Mouse (Mus musculus) embryonic fibroblast, embryonic 13.5 days (primary cell): Measurements from ENCODE around the gene Fras1. TPM values are rescaled to one million over a fixed set of nuclear protein-coding genes. Genes with fewer than 3 reads are reported as not detected.

Experiments
- H3K27ac ChIP-seq: 2 replicates; pipeline ENCODE4 v1.5.1; 2012; ENCODE audit warnings: low read length, control low read depth, inconsistent platforms; ENCODE audit not compliant: insufficient read depth
- H3K4me1 ChIP-seq: 2 replicates; pipeline ENCODE4 v1.6.1; 2011; ENCODE audit warnings: low read length; ENCODE audit not compliant: control insufficient read depth, insufficient read depth
- H3K4me3 ChIP-seq: 2 replicates; pipeline ENCODE4 v1.5.1; 2011; ENCODE audit warnings: mild to moderate bottlenecking, control low read depth, low read length; ENCODE audit not compliant: insufficient read depth
- CTCF ChIP-seq: IDR thresholded peaks from 2 replicates; pipeline ENCODE4 v1.5.1; 2011; ENCODE audit warnings: mild to moderate bottlenecking, control low read depth, low read length, moderate library complexity, borderline replicate concordance; ENCODE audit not compliant: insufficient read depth
- POLR2A ChIP-seq: IDR thresholded peaks from 2 replicates; pipeline ENCODE4 v1.6.1; 2011; ENCODE audit warnings: low read depth, mild to moderate bottlenecking, control low read depth, low read length, moderate library complexity
- polyA plus RNA-seq: library from polyadenylated mRNA; stranded (reverse); fragments of >200 nt; gene quantifications from 2 replicates; pipeline ENCODE4 v1.2.4, GENCODE M21; 2011; ENCODE audit warnings: low read depth; ENCODE audit not compliant: missing spikeins, insufficient read length

Fras1 gene
- polyA plus RNA-seq, 1 experiment: 2.2 TPM

- Histone ChIP-seq H3K4me3 (no peak overlapping the region), H3K4me1 (no peaks in the 10 kb centered on the region), H3K27ac (no peak overlapping the region)
- TF ChIP-seq POLR2A: no peak
Observed at GRCm38 (mm10) chr5:96545994-96546393, 172.2 kb downstream of the Fras1 start.

- no peak overlapping the region for H3K4me3 ChIP-seq
- H3K27ac ChIP-seq: no peak overlapping the region
- no peak for TF ChIP-seq POLR2A
- no peak for TF ChIP-seq CTCF
- H3K4me1 ChIP-seq: no peaks in the 10 kb centered on the region
Observed at GRCm38 (mm10) chr5:96554940-96555679, 181.4 kb downstream of the Fras1 start.

GRCm38 (mm10) chr5:96558049-96558804 lies 184.5 kb downstream of the Fras1 start:
- Histone ChIP-seq H3K4me1 (no peaks in the 10 kb centered on the region), H3K27ac (no peak overlapping the region), H3K4me3 (no peak overlapping the region)
- TF ChIP-seq POLR2A: no peak
- no peak for TF ChIP-seq CTCF

GRCm38 (mm10) chr5:96574586-96574985 lies 200.8 kb downstream of the Fras1 start:
- TF ChIP-seq CTCF (no peak), POLR2A (no peak)

GRCm38 (mm10) chr5:96578705-96579104 lies 204.9 kb downstream of the Fras1 start:
- no peak overlapping the region for H3K27ac ChIP-seq
- H3K4me1 ChIP-seq: no peaks in the 10 kb centered on the region
- H3K4me3 ChIP-seq: no peak overlapping the region
- TF ChIP-seq CTCF: no peak
- TF ChIP-seq POLR2A: no peak

More at GRCm38 (mm10) chr5:96574586-96574985, 200.8 kb downstream of the Fras1 start:
- Histone ChIP-seq H3K27ac (no peak overlapping the region), H3K4me3 (no peak overlapping the region), H3K4me1 (no peaks in the 10 kb centered on the region)

DNA sequence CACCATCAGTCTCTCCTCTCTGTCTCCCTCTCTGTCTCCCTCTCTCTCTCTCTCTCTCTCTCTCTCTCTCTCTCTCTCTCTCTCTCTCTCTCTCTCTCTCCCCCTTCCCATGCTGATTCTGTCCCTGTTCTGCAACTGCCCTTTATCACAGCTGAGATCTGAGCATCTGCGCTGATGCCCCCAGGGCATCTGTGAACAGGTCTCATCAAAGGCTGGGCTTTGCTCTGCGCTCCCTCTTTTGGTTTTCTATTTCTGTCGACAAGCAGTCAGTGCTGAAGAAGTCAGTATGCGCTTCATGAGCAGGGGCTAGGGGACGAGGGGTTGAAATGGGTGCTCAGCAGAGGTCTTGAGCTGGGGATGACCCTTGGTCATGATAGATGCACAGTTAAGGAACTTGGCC lies 206.2 kb downstream of the Fras1 start:
- H3K4me3 ChIP-seq: no peak overlapping the region
- no peak overlapping the region for H3K27ac ChIP-seq
- TF ChIP-seq CTCF: no peak
- no peak for TF ChIP-seq POLR2A
- no peaks in the 10 kb centered on the region for H3K4me1 ChIP-seq

- Histone ChIP-seq H3K4me1 (no peaks in the 10 kb centered on the region), H3K27ac (no peak overlapping the region), H3K4me3 (no peak overlapping the region)
- TF ChIP-seq POLR2A (no peak), CTCF (no peak)
Observed at GRCm38 (mm10) chr5:96584730-96585129, 211.0 kb downstream of the Fras1 start.

DNA sequence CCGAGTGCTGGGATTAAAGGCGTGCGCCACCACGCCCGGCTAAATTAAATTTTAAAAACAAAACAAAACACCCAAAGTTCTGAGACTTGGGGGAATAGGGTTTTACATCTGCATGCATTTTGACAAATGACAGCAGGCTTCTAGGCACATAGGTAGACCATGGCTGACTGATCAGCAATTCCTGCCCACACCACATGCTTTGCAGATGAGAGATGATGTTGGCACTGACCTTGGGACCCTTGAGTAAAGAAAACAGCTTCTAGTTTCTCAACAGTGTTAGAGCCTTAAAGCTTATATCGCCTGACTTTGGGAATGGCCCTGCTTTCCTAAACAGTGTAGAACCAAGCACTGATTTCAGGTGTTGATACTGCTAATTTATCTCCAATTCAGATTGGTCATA lies 216.9 kb downstream of the Fras1 start:
- Histone ChIP-seq H3K4me3 (no peak overlapping the region), H3K4me1 (no peaks in the 10 kb centered on the region), H3K27ac (no peak overlapping the region)
- TF ChIP-seq CTCF: no peak
- no peak for TF ChIP-seq POLR2A

GRCm38 (mm10) chr5:96595793-96596192 lies 222.0 kb downstream of the Fras1 start:
- Histone ChIP-seq H3K4me1 (no peaks in the 10 kb centered on the region), H3K4me3 (no peak overlapping the region), H3K27ac (no peak overlapping the region)
- TF ChIP-seq CTCF: no peak
- no peak for TF ChIP-seq POLR2A

GRCm38 (mm10) chr5:96603974-96604769 lies 230.4 kb downstream of the Fras1 start:
- no peak overlapping the region for H3K27ac ChIP-seq
- H3K4me3 ChIP-seq: no peak overlapping the region
- H3K4me1 ChIP-seq: no peaks in the 10 kb centered on the region
- no peak for TF ChIP-seq CTCF
- TF ChIP-seq POLR2A: no peak
